Mouse (Mus musculus) myocyte (in vitro differentiated cells): ENCODE results near the gene Irf3.

Experiments used
- MAX ChIP-seq: IDR thresholded peaks from one replicate; pipeline ENCODE4 v1.6.1; 2011; ENCODE audit warnings: low read depth, mild to moderate bottlenecking, control low read depth
- POLR2A ChIP-seq: IDR thresholded peaks from one replicate; pipeline ENCODE4 v1.6.1; 2011; ENCODE audit warnings: low read depth, mild to moderate bottlenecking, control low read depth, moderate library complexity; ENCODE audit not compliant: insufficient read length
- REST ChIP-seq: IDR thresholded peaks from one replicate; pipeline ENCODE4 v1.6.1; 2011; ENCODE audit warnings: mild to moderate bottlenecking, control low read depth, moderate library complexity; ENCODE audit not compliant: insufficient read depth, insufficient read length
- TCF12 ChIP-seq: IDR thresholded peaks from one replicate; pipeline ENCODE4 v1.6.1; 2011; ENCODE audit warnings: mild to moderate bottlenecking, control low read depth; ENCODE audit not compliant: poor library complexity, insufficient read depth, severe bottlenecking

DNA sequence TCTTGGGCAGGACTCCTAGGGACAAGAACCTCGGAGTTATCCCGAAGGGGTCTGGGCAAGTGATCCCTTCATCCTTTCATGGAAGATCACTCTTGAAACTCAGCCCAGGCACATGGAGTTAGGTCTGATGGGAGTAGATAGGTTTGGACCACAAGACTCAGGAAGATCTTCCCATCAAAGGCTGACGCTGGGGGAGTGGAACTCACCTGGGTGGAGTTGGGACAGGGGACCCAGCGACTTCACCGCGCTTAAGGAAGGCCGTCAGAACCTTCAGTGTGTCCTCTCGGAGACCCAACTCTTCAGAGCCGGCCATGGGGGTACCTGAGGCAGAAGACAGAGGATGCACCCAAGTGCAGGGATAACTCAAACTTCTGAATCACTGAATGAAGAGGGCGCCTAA, 776 bp upstream of the Irf3 start:
- TF ChIP-seq TCF12 (no peak), POLR2A (no peak), MAX (no peak), REST (no peak)
